Mouse (Mus musculus) E14TG2a.4 (cell line): ENCODE measurements around the gene Glycam1.

Source experiments
- CTCF ChIP-seq: conservative IDR thresholded peaks from 2 replicates; pipeline ENCODE4 v1.5.1; 2014; ENCODE audit warnings: low read length
- NANOG ChIP-seq: IDR thresholded peaks from 2 replicates; pipeline ENCODE4 v1.6.1; 2014; ENCODE audit warnings: borderline replicate concordance, low read length, mixed read lengths

DNA sequence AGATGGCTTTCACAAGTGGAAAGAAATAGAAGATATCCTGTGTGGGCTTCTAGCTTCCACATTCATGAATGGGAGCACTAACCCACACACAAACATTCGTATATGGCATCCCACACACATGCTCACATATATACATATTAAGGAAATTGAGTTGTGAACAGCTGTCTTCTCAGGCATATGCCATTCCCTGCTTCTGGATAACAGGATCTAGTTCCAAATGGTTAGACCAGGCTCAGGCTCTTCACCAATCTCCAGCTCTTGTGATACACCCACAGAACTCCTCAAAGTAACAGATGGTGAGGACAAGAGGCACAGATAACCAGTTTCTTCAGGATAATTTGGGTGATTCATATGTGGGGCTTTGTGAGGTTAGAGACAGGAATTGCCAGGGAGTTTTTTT, 39.6 kb upstream of the Glycam1 start:
- no peak for TF ChIP-seq CTCF
- no peak for TF ChIP-seq NANOG
